Mouse (Mus musculus) stomach, postnatal 0 days (tissue): ENCODE measurements around the gene Txnip.
A peak's percentile ranks its signal among the peaks of the same experiment; 100 is the strongest.

Experiments
- CTCF ChIP-seq: IDR thresholded peaks from 2 replicates; pipeline ENCODE4 v1.5.1; 2016; ENCODE audit warnings: antibody characterized with exemption, low read depth, mild to moderate bottlenecking, moderate library complexity
- EP300 ChIP-seq: optimal IDR thresholded peaks from 2 replicates; pipeline ENCODE3; 2016; ENCODE audit warnings: antibody characterized with exemption

GRCm38 (mm10) chr3:96522149-96522548, 35.6 kb upstream of the Txnip start:
- peak; percentile 60 for TF ChIP-seq CTCF
- TF ChIP-seq EP300, result no peak
